Mouse (Mus musculus): ENCODE results near the gene Adamts4. TPM values are rescaled to one million over a fixed set of nuclear protein-coding genes. Genes with fewer than 3 reads are reported as not detected.

The Adamts4 gene
- polyA plus RNA-seq, 1 experiment from 2014 or later = 6.3 TPM

- Histone ChIP-seq H3K9ac (no peak overlapping the region), H3K4me2 (replicated peaks) (no peak overlapping the region), H3K36me3 (peaks cover 5% of the 10 kb centered on the region; the same call in 1 of the 2 replicates), H3K9me3 (no peaks in the 10 kb centered on the region), H3K4me1 (replicated peaks) (peaks cover 11% of the 10 kb centered on the region), H3K4me3 (replicated peaks) (no peak overlapping the region), H3K27me3 (replicated peaks) (no peaks in the 10 kb centered on the region), H3K27ac (no peak overlapping the region)
- ATAC-seq = no peak
- 57% methylated on average over 3 of the region's 3 CpGs for whole genome bisulfite sequencing
These were observed 10.1 kb downstream of the Adamts4 start for GRCm38 (mm10) chr1:171260316-171260715.

DNA sequence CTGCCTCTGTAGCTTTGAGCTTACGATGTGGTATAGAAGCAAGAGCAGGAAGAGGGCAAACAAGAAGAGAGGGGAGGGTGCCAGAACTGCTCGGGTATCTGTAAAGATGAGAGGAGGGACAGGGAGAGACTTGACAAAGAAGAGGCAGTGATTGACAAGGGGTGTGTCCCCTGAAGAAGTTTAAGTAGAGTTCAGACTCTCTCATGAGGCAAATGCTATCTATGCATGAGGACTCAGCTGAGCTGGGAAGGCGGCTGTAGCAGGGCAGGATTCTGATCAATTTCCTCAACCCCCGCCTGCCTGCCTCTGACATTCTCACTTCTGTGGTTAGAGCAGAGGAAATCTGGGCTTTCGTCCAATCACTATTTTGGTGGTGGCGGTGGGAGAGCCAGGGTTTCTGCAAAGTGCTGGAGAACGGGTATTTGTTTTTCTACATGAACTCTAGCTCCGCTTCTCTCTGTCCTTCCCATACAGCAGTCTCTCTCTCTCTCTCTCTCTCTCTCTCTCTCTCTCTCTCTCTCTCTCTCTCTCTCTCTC is 12.4 kb downstream of the Adamts4 start:
- peak; percentile 71 for ATAC-seq
- Histone ChIP-seq H3K4me2 (replicated peaks) (peak overlapping the region; percentile 54), H3K27me3 (replicated peaks) (no peaks in the 10 kb centered on the region), H3K27ac (peak overlapping the region; percentile 88), H3K9me3 (no peaks in the 10 kb centered on the region), H3K4me1 (replicated peaks) (peaks cover 11% of the 10 kb centered on the region), H3K36me3 (peaks cover 5% of the 10 kb centered on the region; the same call in 1 of the 2 replicates), H3K9ac (peak overlapping the region; percentile 20; the same call in 1 of the 2 replicates), H3K4me3 (replicated peaks) (peak overlapping the region; percentile 6)
- WGBS = 8% methylated on average over 8 of the region's 8 CpGs

GRCm38 (mm10) chr1:171263185-171263611 is 13.0 kb downstream of the Adamts4 start:
- no peak overlapping the region for H3K9ac ChIP-seq
- no peaks in the 10 kb centered on the region for H3K9me3 ChIP-seq
- WGBS = 7% methylated on average over 2 of the region's 2 CpGs
- peak overlapping the region; percentile 54 for H3K4me2 ChIP-seq (replicated peaks)
- H3K27me3 ChIP-seq (replicated peaks) = no peaks in the 10 kb centered on the region
- H3K27ac ChIP-seq = peak overlapping the region; percentile 88
- H3K4me3 ChIP-seq (replicated peaks) = no peak overlapping the region
- H3K36me3 ChIP-seq = peaks cover 5% of the 10 kb centered on the region; the same call in 1 of the 2 replicates
- ATAC-seq = peak; percentile 88
- peaks cover 11% of the 10 kb centered on the region for H3K4me1 ChIP-seq (replicated peaks)

GRCm38 (mm10) chr1:171263666-171264461 is 13.6 kb downstream of the Adamts4 start:
- H3K4me2 ChIP-seq (replicated peaks) = peak overlapping the region; percentile 11; the same call in 1 of the 2 replicates
- peak overlapping the region; percentile 88 for H3K27ac ChIP-seq
- WGBS = 72% methylated on average over 3 of the region's 3 CpGs
- peak; percentile 20 for ATAC-seq
- peaks cover 5% of the 10 kb centered on the region; the same call in 1 of the 2 replicates for H3K36me3 ChIP-seq
- no peaks in the 10 kb centered on the region for H3K27me3 ChIP-seq (replicated peaks)
- peaks cover 11% of the 10 kb centered on the region for H3K4me1 ChIP-seq (replicated peaks)
- H3K9me3 ChIP-seq = no peaks in the 10 kb centered on the region
- H3K9ac ChIP-seq = no peak overlapping the region
- no peak overlapping the region for H3K4me3 ChIP-seq (replicated peaks)

DNA sequence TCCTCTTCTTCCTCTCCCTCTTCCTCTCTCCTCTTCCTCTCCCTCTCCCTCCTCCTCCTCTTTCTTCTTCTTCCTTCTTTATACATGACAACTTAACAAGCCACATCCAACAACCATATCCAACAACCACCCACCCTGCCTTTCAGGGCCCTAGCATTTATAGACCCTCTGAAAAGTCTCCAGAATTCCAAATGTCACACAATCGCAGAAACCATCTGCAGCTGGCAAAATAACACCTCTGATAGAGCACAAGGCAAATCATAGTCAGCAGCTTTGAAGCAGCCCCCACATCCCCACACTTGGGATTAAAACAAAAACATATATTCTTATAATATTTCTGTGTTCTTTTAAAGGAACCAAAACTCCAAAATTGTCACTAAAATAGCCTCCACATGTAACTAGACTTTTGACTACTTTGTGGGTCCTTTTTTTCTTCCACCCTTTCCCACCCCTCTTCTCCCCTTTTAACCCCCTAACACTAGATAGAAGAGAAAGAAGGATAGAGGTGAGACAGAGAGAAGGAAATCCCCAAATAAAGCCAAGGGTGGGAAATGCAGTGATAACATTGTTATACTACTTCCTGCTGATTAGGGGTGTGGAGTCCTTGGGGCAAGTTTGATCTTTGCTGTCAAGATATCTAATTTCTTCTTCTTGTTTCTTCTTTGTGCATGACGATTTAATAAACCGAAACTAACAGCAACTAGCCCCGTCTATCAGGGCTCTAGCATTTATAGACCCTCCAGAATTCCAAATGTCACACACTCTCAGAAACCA is 15.9 kb downstream of the Adamts4 start:
- WGBS = 52% methylated on average over 4 of the region's 4 CpGs
- ATAC-seq = no peak

DNA sequence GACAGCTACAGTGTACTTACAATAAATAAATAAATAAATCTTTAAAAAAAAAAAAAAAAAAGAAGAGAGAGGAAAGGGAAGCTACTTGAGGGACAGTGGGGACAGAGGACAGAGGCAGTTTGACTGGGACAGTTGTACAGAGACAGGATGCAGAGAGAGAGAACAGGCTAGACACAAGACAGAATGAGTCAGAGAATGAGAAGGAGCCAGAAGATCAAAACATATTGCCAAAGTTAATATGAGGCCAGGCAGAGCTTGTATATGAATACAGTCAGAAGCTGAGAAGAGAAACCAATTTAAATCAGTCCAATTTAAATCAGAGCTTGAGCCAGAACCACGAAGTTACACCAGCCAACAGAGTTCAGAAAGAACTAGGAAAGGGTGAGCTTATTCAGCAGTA is 18.1 kb downstream of the Adamts4 start:
- H3K4me3 ChIP-seq (replicated peaks) = no peak overlapping the region
- no peak overlapping the region for H3K9ac ChIP-seq
- ATAC-seq = no peak
- peaks cover 8% of the 10 kb centered on the region for H3K4me1 ChIP-seq (replicated peaks)
- no peak overlapping the region for H3K27ac ChIP-seq
- no peak overlapping the region for H3K4me2 ChIP-seq (replicated peaks)
- 0 out of 2 replicates have a peak, but pooled peaks cover 6% of the 10 kb centered on the region for H3K36me3 ChIP-seq
- WGBS = 67% methylated on average over 1 of the region's 1 CpGs
- no peaks in the 10 kb centered on the region for H3K9me3 ChIP-seq
- no peaks in the 10 kb centered on the region for H3K27me3 ChIP-seq (replicated peaks)

More for the DNA sequence above, 15.9 kb downstream of the Adamts4 start:
- no peaks in the 10 kb centered on the region for H3K36me3 ChIP-seq
- H3K4me1 ChIP-seq (replicated peaks) = peaks cover 11% of the 10 kb centered on the region
- no peak overlapping the region for H3K4me3 ChIP-seq (replicated peaks)
- H3K9me3 ChIP-seq = no peaks in the 10 kb centered on the region
- no peak overlapping the region for H3K27ac ChIP-seq
- no peak overlapping the region for H3K9ac ChIP-seq
- no peak overlapping the region for H3K4me2 ChIP-seq (replicated peaks)
- no peaks in the 10 kb centered on the region for H3K27me3 ChIP-seq (replicated peaks)

DNA sequence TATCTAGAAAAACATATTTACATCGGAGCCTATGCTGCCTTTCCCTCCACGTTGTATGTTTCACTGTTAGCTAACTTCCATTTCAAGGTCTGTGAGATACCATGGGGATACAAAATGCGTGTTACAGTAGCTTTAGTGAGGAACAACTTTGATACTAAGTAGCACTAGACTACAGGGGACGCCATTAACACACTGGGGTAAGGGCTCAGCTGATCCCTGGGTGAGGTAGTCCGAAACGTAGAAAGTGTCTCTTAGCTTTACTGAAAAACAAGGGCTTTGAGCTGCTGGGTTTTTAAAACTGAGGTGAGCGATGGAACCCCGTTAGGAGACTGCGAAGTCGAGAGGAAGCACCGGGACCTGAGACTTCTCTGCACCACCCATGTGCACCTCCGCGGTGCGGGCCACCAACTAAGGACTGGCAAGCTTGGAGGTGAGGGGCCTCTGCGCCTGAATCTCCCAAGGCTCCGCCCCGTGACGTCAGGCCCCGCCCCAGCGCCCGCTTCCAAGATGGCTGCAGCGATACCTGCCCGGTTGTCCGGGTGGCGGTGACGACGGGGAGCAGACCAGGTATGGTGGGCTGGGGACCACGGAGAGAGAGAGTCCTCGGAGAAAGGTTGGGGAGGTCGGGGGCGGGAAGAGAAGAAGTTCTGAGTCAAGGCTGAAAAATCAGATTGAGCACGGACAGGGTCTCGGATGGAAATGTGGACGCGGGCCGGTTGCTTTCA is 19.8 kb downstream of the Adamts4 start, which contains the start of gene B4galt3:
Gene B4galt3, plus strand, starts transcription at position 481 of the 725 bp plus-strand sequence.
- Histone ChIP-seq H3K27ac (peak within 1 kb of the TSS; percentile 68), H3K27me3 (replicated peaks) (no peaks in the 10 kb centered on the region), H3K9ac (peak within 1 kb of the TSS; percentile 73), H3K4me2 (replicated peaks) (peak within 1 kb of the TSS; percentile 93), H3K4me1 (replicated peaks) (peaks cover 4% of the 10 kb centered on the region), H3K9me3 (no peaks in the 10 kb centered on the region), H3K36me3 (peaks cover 19% of the 10 kb centered on the region), H3K4me3 (replicated peaks) (peak within 1 kb of the TSS; percentile 84)
- peak; percentile 98 for ATAC-seq
- WGBS = 4% methylated on average over 36 of the region's 36 CpGs

- Histone ChIP-seq H3K4me2 (replicated peaks) (peak overlapping the region; percentile 93), H3K9ac (peak overlapping the region; percentile 73), H3K9me3 (no peaks in the 10 kb centered on the region), H3K27ac (peak overlapping the region; percentile 68), H3K36me3 (peaks cover 23% of the 10 kb centered on the region), H3K4me1 (replicated peaks) (peaks cover 4% of the 10 kb centered on the region), H3K4me3 (replicated peaks) (peak overlapping the region; percentile 84), H3K27me3 (replicated peaks) (no peaks in the 10 kb centered on the region)
- WGBS = under 1% methylated on average over 19 of the region's 19 CpGs
- peak; percentile 90 for ATAC-seq
These were observed 20.3 kb downstream of the Adamts4 start for GRCm38 (mm10) chr1:171270573-171270900.

DNA sequence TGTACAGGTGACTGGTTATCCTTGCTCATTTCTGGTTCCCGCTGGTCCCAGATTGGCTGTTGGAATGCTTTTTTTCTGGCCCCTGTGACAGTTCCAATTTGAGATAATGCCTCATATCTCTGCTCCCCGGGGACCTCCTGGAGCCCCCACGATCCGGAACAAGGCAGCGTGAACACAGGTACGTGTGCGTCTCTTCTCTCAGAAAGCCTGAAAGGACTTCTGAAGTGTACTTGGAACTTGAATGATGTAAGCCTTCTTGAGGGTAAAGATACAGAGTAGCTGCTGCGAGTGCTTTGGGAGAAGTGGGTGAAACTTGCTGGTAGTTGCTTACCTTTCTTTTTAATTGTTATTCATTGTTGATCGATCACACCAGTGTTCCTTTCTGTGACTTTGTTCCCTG is 21.0 kb downstream of the Adamts4 start:
- 43% methylated on average over 9 of the region's 9 CpGs for WGBS
- peak overlapping the region; percentile 73 for H3K9ac ChIP-seq

GRCm38 (mm10) chr1:171271622-171272021 is 21.4 kb downstream of the Adamts4 start:
- no peak overlapping the region for H3K27ac ChIP-seq
- ATAC-seq = no peak
- no peak overlapping the region for H3K9ac ChIP-seq
- no peaks in the 10 kb centered on the region for H3K27me3 ChIP-seq (replicated peaks)
- no peak overlapping the region for H3K4me3 ChIP-seq (replicated peaks)
- H3K4me2 ChIP-seq (replicated peaks) = peak overlapping the region; percentile 93
- no peaks in the 10 kb centered on the region for H3K9me3 ChIP-seq
- 62% methylated on average over 10 of the region's 10 CpGs for WGBS
- peaks cover 4% of the 10 kb centered on the region for H3K4me1 ChIP-seq (replicated peaks)
- peaks cover 27% of the 10 kb centered on the region for H3K36me3 ChIP-seq

More for the DNA sequence above, 21.0 kb downstream of the Adamts4 start:
- Histone ChIP-seq H3K9me3 (no peaks in the 10 kb centered on the region), H3K4me3 (replicated peaks) (peak overlapping the region; percentile 84), H3K36me3 (peaks cover 25% of the 10 kb centered on the region), H3K4me1 (replicated peaks) (peaks cover 4% of the 10 kb centered on the region), H3K4me2 (replicated peaks) (peak overlapping the region; percentile 93), H3K27me3 (replicated peaks) (no peaks in the 10 kb centered on the region), H3K27ac (no peak overlapping the region)
- no peak for ATAC-seq

DNA sequence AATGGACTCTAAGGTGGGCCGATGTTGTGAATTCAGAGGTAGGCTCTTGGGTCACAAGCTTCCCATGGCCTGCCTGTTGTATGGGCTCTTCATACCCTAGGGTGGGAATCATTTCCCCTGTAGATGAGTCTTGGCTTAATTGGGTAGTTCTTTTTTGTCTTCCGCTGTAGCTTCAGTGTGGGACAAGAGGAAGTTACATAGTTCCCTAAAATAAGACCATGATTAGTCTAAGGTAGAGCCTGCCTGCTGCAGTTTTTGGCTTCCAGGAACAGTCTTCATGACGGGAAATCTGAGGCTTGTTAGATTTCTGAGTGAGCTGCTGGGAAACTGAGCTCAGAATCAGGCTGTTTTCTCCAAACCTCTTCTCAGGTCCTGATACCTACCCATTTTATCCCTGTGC is 21.9 kb downstream of the Adamts4 start:
- Histone ChIP-seq H3K4me2 (replicated peaks) (peak overlapping the region; percentile 93; the same call in 1 of the 2 replicates), H3K36me3 (peaks cover 27% of the 10 kb centered on the region), H3K27ac (no peak overlapping the region), H3K4me3 (replicated peaks) (no peak overlapping the region), H3K4me1 (replicated peaks) (peaks cover 4% of the 10 kb centered on the region), H3K9ac (no peak overlapping the region), H3K27me3 (replicated peaks) (no peaks in the 10 kb centered on the region), H3K9me3 (no peaks in the 10 kb centered on the region)
- no peak for ATAC-seq
- 90% methylated on average over 3 of the region's 3 CpGs for WGBS
